Mouse (Mus musculus): Measurements from ENCODE around the gene Slc10a6.

Gene Slc10a6

GRCm38 (mm10) chr5:103629111-103629764 is at the start of gene Slc10a6:
Gene Slc10a6, minus strand, starts transcription at chr5:103629403.
- no peak for DNase-seq (ENCODE audit: low spot score)

- DNase-seq (ENCODE audit: low spot score) = no peak
Measured at GRCm38 (mm10) chr5:103678974-103679373, 49.8 kb upstream of the Slc10a6 start.

GRCm38 (mm10) chr5:103677894-103678293 is 48.7 kb upstream of the Slc10a6 start:
- DNase-seq (ENCODE audit: low spot score) = no peak

- no peak for DNase-seq (ENCODE audit: low spot score)
Measured at GRCm38 (mm10) chr5:103676289-103676881, 47.2 kb upstream of the Slc10a6 start.

GRCm38 (mm10) chr5:103674482-103674881 is 45.3 kb upstream of the Slc10a6 start:
- DNase-seq (ENCODE audit: low spot score) = no peak

- no peak for DNase-seq (ENCODE audit: low spot score)
Measured at GRCm38 (mm10) chr5:103673611-103674010, 44.4 kb upstream of the Slc10a6 start.

- DNase-seq (ENCODE audit: low spot score) = no peak
Measured at GRCm38 (mm10) chr5:103671858-103672257, 42.7 kb upstream of the Slc10a6 start.

GRCm38 (mm10) chr5:103665876-103666275 is 36.7 kb upstream of the Slc10a6 start:
- no peak for DNase-seq (ENCODE audit: low spot score)

- DNase-seq (ENCODE audit: low spot score) = no peak
Measured at GRCm38 (mm10) chr5:103664932-103665331, 35.7 kb upstream of the Slc10a6 start.

- DNase-seq (ENCODE audit: low spot score) = no peak
Measured at GRCm38 (mm10) chr5:103659571-103659970, 30.4 kb upstream of the Slc10a6 start.

- no peak for DNase-seq (ENCODE audit: low spot score)
Measured at GRCm38 (mm10) chr5:103658921-103659320, 29.7 kb upstream of the Slc10a6 start.

GRCm38 (mm10) chr5:103655346-103656118 is 26.3 kb upstream of the Slc10a6 start, which contains the start of gene 1700016H13Rik:
Gene 1700016H13Rik, minus strand, starts transcription at chr5:103656010.
- DNase-seq (ENCODE audit: low spot score) = peak; percentile 49

- no peak for DNase-seq (ENCODE audit: low spot score)
Measured at GRCm38 (mm10) chr5:103654780-103655179, 25.6 kb upstream of the Slc10a6 start.

GRCm38 (mm10) chr5:103654225-103654624 is 25.0 kb upstream of the Slc10a6 start:
- peak; percentile 14 for DNase-seq (ENCODE audit: low spot score)

- DNase-seq (ENCODE audit: low spot score) = no peak
Measured at GRCm38 (mm10) chr5:103647320-103647719, 18.1 kb upstream of the Slc10a6 start.

GRCm38 (mm10) chr5:103644167-103644566 is 15.0 kb upstream of the Slc10a6 start:
- DNase-seq (ENCODE audit: low spot score) = no peak

- DNase-seq (ENCODE audit: low spot score) = no peak
Measured at GRCm38 (mm10) chr5:103637162-103637561, 8.0 kb upstream of the Slc10a6 start.

- DNase-seq (ENCODE audit: low spot score) = no peak
Measured at GRCm38 (mm10) chr5:103629854-103630580, 814 bp upstream of the Slc10a6 start.

GRCm38 (mm10) chr5:103628499-103628898 is 704 bp downstream of the Slc10a6 start:
- no peak for DNase-seq (ENCODE audit: low spot score)

- no peak for DNase-seq (ENCODE audit: low spot score)
Measured at GRCm38 (mm10) chr5:103624831-103625230, 4.4 kb downstream of the Slc10a6 start.

GRCm38 (mm10) chr5:103622321-103622720 is 6.9 kb downstream of the Slc10a6 start:
- no peak for DNase-seq (ENCODE audit: low spot score)

GRCm38 (mm10) chr5:103620301-103620973 is 8.8 kb downstream of the Slc10a6 start:
- DNase-seq (ENCODE audit: low spot score) = no peak
